Mouse (Mus musculus) hindbrain, postnatal 0 days (tissue): ENCODE results near the gene Fignl2. TPM values are rescaled to one million over a fixed set of nuclear protein-coding genes. Genes with fewer than 3 reads are reported as not detected.

Experiments used
- ATAC-seq: fragments of 200-750 bp; cut with Nextera tagmentation; 2 replicates; pipeline ENCODE4 v1.8.0; 2017; ENCODE audit warnings: mild to moderate bottlenecking, moderate TSS enrichment, moderate library complexity
- DNase-seq: peaks from one replicate; pipeline ENCODE4 v3.0.0-alpha.2; 2015; ENCODE audit warnings: low spot score
- H3K27ac ChIP-seq: fragments of 300-500 bp; sonication (generic); 2 replicates; pipeline ENCODE4 v1.5.1; 2014; ENCODE audit warnings: mild to moderate bottlenecking
- H3K27me3 ChIP-seq: fragments of 300-500 bp; sonication (generic); 2 replicates; pipeline ENCODE4 v1.6.1; 2014; ENCODE audit warnings: low read length, mixed read lengths; ENCODE audit not compliant: insufficient read depth
- H3K36me3 ChIP-seq: fragments of 300-500 bp; sonication (generic); 2 replicates; pipeline ENCODE4 v1.6.1; 2014; ENCODE audit warnings: low read length, mixed read lengths; ENCODE audit not compliant: insufficient read depth
- H3K4me1 ChIP-seq: fragments of 300-500 bp; sonication (generic); 2 replicates; pipeline ENCODE4 v1.6.1; 2014; ENCODE audit warnings: antibody characterized with exemption, low read length, mixed read lengths; ENCODE audit not compliant: insufficient read depth
- H3K4me2 ChIP-seq: fragments of 300-500 bp; sonication (generic); 2 replicates; pipeline ENCODE4 v1.6.1; 2014; ENCODE audit warnings: low read depth, mild to moderate bottlenecking, low read length, moderate library complexity, mixed read lengths
- H3K4me3 ChIP-seq: fragments of 300-500 bp; sonication (generic); 2 replicates; pipeline ENCODE4 v1.5.1; 2014; ENCODE audit warnings: low read length
- H3K9ac ChIP-seq: fragments of 300-500 bp; sonication (generic); replicated peaks from 2 replicates; pipeline ENCODE4 v1.6.1; 2014; ENCODE audit warnings: mild to moderate bottlenecking, low read length, moderate library complexity, mixed read lengths
- H3K9me3 ChIP-seq: fragments of 300-500 bp; sonication (generic); 2 replicates; pipeline ENCODE4 v1.6.1; 2016; ENCODE audit warnings: low read length, mixed read lengths
- CTCF ChIP-seq: IDR thresholded peaks from 2 replicates; pipeline ENCODE4 v1.5.1; 2016; ENCODE audit warnings: antibody characterized with exemption, control low read depth, low read depth
- WGBS: fragments of 180-500 bp; shearing (Covaris S2); extraction: QIAGEN DNeasy Blood & Tissue Kit; methylation state at CpG from one replicate; pipeline ENCODE4 v1.1.7; 2014; 5-methylcytosine and 5-hydroxymethylcytosine counted together
- polyA plus RNA-seq: library from polyadenylated mRNA; unstranded; fragments of >200 nt; fragmentation: Nextera tagmentation; extraction: Ambion mirVana; gene quantifications from 2 replicates; pipeline ENCODE4 v1.2.1, GENCODE M21; 2015
- total RNA-seq: library from RNA; depleted of rRNA; stranded (reverse); fragments of >200 nt; gene quantifications from 2 replicates; pipeline ENCODE4 v1.2.3, GENCODE M21; 2014

Gene Fignl2
- total and polyA plus RNA-seq, 2 experiments from 2014 or later = 0.10 to 4.0 TPM

DNA sequence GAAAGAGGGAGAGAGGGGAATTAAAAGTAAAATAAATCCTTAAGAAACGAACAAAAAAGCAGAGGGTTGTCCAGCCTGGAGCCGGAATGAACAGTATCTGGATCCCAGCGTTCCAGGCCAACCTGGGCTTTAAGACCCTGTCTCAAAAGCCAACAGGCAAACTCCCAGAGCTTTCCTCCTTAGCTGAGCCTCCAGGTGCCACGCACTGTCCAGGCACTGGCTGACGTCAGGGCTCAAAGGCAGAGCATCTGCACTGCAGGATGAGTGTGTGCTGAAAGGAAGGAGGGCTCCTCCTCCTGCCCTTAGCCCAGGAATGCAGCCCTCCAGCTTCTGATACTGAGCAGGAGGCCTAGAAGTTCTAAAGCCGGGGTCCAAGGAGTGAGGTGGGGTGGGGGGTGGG lies 15.6 kb upstream of the Fignl2 start:
- Histone ChIP-seq H3K4me2 (no peak overlapping the region), H3K27ac (no peak overlapping the region), H3K4me3 (no peak overlapping the region), H3K4me1 (peaks cover 16% of the 10 kb centered on the region), H3K36me3 (no peaks in the 10 kb centered on the region), H3K27me3 (no peaks in the 10 kb centered on the region), H3K9ac (no peak overlapping the region), H3K9me3 (no peaks in the 10 kb centered on the region)
- WGBS = 51% methylated on average over 6 of the region's 6 CpGs
- no peak for ATAC-seq
- no peak for TF ChIP-seq CTCF
- no peak for DNase-seq

GRCm38 (mm10) chr15:101092829-101093648 lies 14.7 kb upstream of the Fignl2 start:
- H3K9ac ChIP-seq = 0 out of 2 replicates have a peak overlapping the region, but pooled peaks have one; percentile 10
- H3K9me3 ChIP-seq = no peaks in the 10 kb centered on the region
- ATAC-seq (peak; percentile 77), DNase-seq (peak; percentile 70)
- TF ChIP-seq CTCF = no peak
- no peak overlapping the region; the same call in 1 of the 2 replicates for H3K27ac ChIP-seq
- peak overlapping the region; percentile 21 for H3K4me2 ChIP-seq
- no peaks in the 10 kb centered on the region for H3K36me3 ChIP-seq
- no peak overlapping the region for H3K4me3 ChIP-seq
- H3K27me3 ChIP-seq = no peaks in the 10 kb centered on the region
- WGBS = 19% methylated on average over 25 of the region's 25 CpGs
- H3K4me1 ChIP-seq = peaks cover 12% of the 10 kb centered on the region

GRCm38 (mm10) chr15:101092121-101092828 lies 13.9 kb upstream of the Fignl2 start:
- Histone ChIP-seq H3K4me2 (no peak overlapping the region), H3K9ac (0 out of 2 replicates have a peak overlapping the region, but pooled peaks have one; percentile 10), H3K4me1 (peaks cover 8% of the 10 kb centered on the region; the same call in 1 of the 2 replicates), H3K27me3 (no peaks in the 10 kb centered on the region), H3K4me3 (no peak overlapping the region), H3K27ac (no peak overlapping the region; the same call in 1 of the 2 replicates), H3K9me3 (no peaks in the 10 kb centered on the region), H3K36me3 (no peaks in the 10 kb centered on the region)
- DNase-seq (no peak), ATAC-seq (0 out of 2 replicates have a peak, but pooled peaks have one; percentile 2)
- 37% methylated on average over 14 of the region's 14 CpGs for WGBS
- TF ChIP-seq CTCF = no peak

DNA sequence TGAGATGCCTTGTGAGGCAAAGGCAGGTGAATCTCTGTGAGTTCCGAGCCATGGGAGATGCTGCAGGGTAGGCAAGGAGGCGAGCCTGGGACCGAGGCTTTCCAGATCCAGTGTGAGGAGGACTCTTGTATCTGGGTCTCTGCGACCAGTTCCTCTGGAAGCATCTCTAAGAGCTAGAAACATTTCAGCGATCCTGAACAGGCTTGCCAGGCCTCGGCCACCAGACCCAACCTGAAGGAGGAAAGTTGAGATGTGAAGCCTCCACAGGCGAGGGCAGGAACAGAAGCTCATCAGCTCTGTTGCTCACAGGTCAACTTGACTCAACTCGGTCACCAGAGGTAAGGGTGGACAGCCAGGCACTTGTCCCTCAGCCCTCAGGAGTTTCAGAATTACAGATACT lies 13.2 kb upstream of the Fignl2 start:
- Histone ChIP-seq H3K9me3 (no peaks in the 10 kb centered on the region), H3K27me3 (no peaks in the 10 kb centered on the region), H3K4me1 (peaks cover 8% of the 10 kb centered on the region; the same call in 1 of the 2 replicates), H3K4me2 (no peak overlapping the region), H3K27ac (no peak overlapping the region), H3K9ac (no peak overlapping the region), H3K4me3 (no peak overlapping the region), H3K36me3 (no peaks in the 10 kb centered on the region)
- no peak for TF ChIP-seq CTCF
- no peak for DNase-seq
- no peak for ATAC-seq
- WGBS = 96% methylated on average over 8 of the region's 8 CpGs

GRCm38 (mm10) chr15:101088291-101088690 lies 9.9 kb upstream of the Fignl2 start:
- H3K27ac ChIP-seq = no peak overlapping the region
- H3K4me3 ChIP-seq = no peak overlapping the region
- H3K27me3 ChIP-seq = no peaks in the 10 kb centered on the region
- no peaks in the 10 kb centered on the region for H3K36me3 ChIP-seq
- H3K9ac ChIP-seq = no peak overlapping the region
- WGBS = 38% methylated on average over 4 of the region's 4 CpGs
- H3K4me1 ChIP-seq = peaks cover 6% of the 10 kb centered on the region; the same call in 1 of the 2 replicates
- peak; percentile 35 for DNase-seq
- no peak overlapping the region for H3K4me2 ChIP-seq
- TF ChIP-seq CTCF = no peak
- H3K9me3 ChIP-seq = no peaks in the 10 kb centered on the region
- ATAC-seq = no peak

- no peaks in the 10 kb centered on the region for H3K9me3 ChIP-seq
- H3K4me2 ChIP-seq = no peak overlapping the region
- no peak overlapping the region for H3K4me3 ChIP-seq
- no peaks in the 10 kb centered on the region for H3K4me1 ChIP-seq
- 36% methylated on average over 3 of the region's 3 CpGs for WGBS
- peak; percentile 57 for DNase-seq
- no peak for ATAC-seq
- TF ChIP-seq CTCF = no peak
- no peak overlapping the region for H3K27ac ChIP-seq
- no peaks in the 10 kb centered on the region for H3K36me3 ChIP-seq
- no peaks in the 10 kb centered on the region for H3K27me3 ChIP-seq
- H3K9ac ChIP-seq = no peak overlapping the region
Measured at GRCm38 (mm10) chr15:101086956-101087355, 8.6 kb upstream of the Fignl2 start.
